8 mouse cellular contexts compared by ENCODE assay signal in the genomic region with DNA sequence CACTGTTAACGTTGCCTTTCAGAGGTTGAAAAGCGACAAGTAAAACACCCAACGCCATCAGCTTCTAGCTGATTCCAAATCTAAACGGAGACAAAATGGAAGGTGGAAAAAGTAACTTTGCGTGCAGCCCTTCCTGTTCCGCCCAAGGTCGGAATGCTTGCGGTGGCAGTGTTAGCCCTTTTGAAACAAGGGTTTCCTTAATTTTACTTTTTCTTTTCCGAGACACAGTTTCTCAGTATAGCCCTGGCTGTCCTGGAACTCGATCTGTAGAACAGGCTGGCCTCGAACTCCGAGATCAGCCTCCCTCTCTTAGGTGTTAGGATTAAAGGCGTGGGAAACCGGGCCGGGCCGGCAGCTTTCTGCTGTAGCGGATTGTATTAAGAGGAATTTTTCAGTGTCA. TPM values are rescaled to one million over a fixed set of nuclear protein-coding genes. Genes with fewer than 3 reads are reported as not detected.
DNase-seq lines count a peak whose midpoint lies in the region; ATAC-seq and TF ChIP-seq lines count a peak whose summit lies in the region.

No protein-coding gene starts in this region.

- peak overlapping the region; percentile 90 for H3K27ac ChIP-seq in liver, embryonic 12.5 days
- H3K27ac ChIP-seq in neural tube, embryonic 14.5 days (ENCODE audit: low read depth, low read length) = peak overlapping the region; percentile 91

- H3K4me3 ChIP-seq in lung, adult 2 months (replicated peaks; ENCODE audit: extremely low read depth, low read depth, low read length) = peak overlapping the region; percentile 82
- H3K4me3 ChIP-seq in liver, embryonic 12.5 days = peak overlapping the region; percentile 85
- H3K4me3 ChIP-seq in neural tube, embryonic 14.5 days (ENCODE audit: low read depth, low read length) = peak overlapping the region; percentile 78

- H3K36me3 ChIP-seq in liver, embryonic 12.5 days = peaks cover 5% of the 10 kb centered on the region
- no peaks in the 10 kb centered on the region for H3K36me3 ChIP-seq in neural tube, embryonic 14.5 days (ENCODE audit: control insufficient read depth, insufficient read depth, low read length)

- peak; percentile 40 for DNase-seq in lung, adult 2 months
- DNase-seq in lung, postnatal 4 days = no peak
- peak; percentile 45 for DNase-seq in adrenal gland, postnatal 14 days
- DNase-seq in kidney, adult 11 months = peak; percentile 41
- no peak for DNase-seq in urinary bladder, adult 2 months (ENCODE audit: low spot score)

- H3K4me1 ChIP-seq in lung, adult 2 months (ENCODE audit: control insufficient read depth, insufficient read depth, low read length) = no peaks in the 10 kb centered on the region; the same call in 1 of the 2 replicates
- H3K4me1 ChIP-seq in liver, embryonic 12.5 days = peaks cover 21% of the 10 kb centered on the region
- H3K4me1 ChIP-seq in neural tube, embryonic 14.5 days (ENCODE audit: control insufficient read depth, insufficient read depth, low read length) = peaks cover 11% of the 10 kb centered on the region; the same call in 1 of the 2 replicates

- no peak for TF ChIP-seq CTCF in lung, adult 2 months (IDR thresholded peaks at IDR 0.05; ENCODE audit: insufficient read depth, low read length)

- peak; percentile 64 for ATAC-seq in erythroid progenitor cell, adult 5-6 weeks (replicated peaks; ENCODE audit: low FRiP score, poor library complexity, severe bottlenecking)
- ATAC-seq in liver, embryonic 12.5 days = peak; percentile 38
- peak; percentile 26 for ATAC-seq in neural tube, embryonic 14.5 days (ENCODE audit: low read depth)

- peak overlapping the region; percentile 74 for H3K4me2 ChIP-seq in liver, embryonic 12.5 days
- peak overlapping the region; percentile 93 for H3K4me2 ChIP-seq in neural tube, embryonic 14.5 days (ENCODE audit: low read depth, low read length)

- no peaks in the 10 kb centered on the region for H3K9me3 ChIP-seq in liver, embryonic 12.5 days (replicated peaks)
- no peaks in the 10 kb centered on the region for H3K9me3 ChIP-seq in neural tube, embryonic 14.5 days (ENCODE audit: control insufficient read depth, low read length)

- WGBS in lung, adult 2 months = under 1% methylated on average over 17 of the region's 17 CpGs
- WGBS in liver, embryonic 12.5 days (ENCODE audit: insufficient replicate concordance) = 2% methylated on average over 17 of the region's 17 CpGs
- 1% methylated on average over 17 of the region's 17 CpGs for WGBS in neural tube, embryonic 14.5 days

- TF ChIP-seq POLR2A in lung, adult 2 months (IDR thresholded peaks at IDR 0.05; ENCODE audit: borderline replicate concordance, extremely low read depth, low read depth, low read length) = no peak

- peak overlapping the region; percentile 89 for H3K9ac ChIP-seq in liver, embryonic 12.5 days
- peak overlapping the region; percentile 86 for H3K9ac ChIP-seq in neural tube, embryonic 14.5 days (replicated peaks; ENCODE audit: low read depth, low read length)

- H3K27me3 ChIP-seq in liver, embryonic 12.5 days (replicated peaks) = no peaks in the 10 kb centered on the region
- H3K27me3 ChIP-seq in neural tube, embryonic 14.5 days (ENCODE audit: control insufficient read depth, insufficient read depth, low read length) = no peaks in the 10 kb centered on the region

RNA-seq across cellular contexts. Expression of gene C1d, which starts 0.5 kb away (rescaled TPM):
- 7.3 and 14.9 TPM in 2 replicates for polyA plus RNA-seq in lung, adult 2 months (2012; rRNA removed)
- 55.0 and 67.1 TPM in 2 replicates for total RNA-seq in adrenal gland, postnatal 14 days (2021)
- total RNA-seq in erythroid progenitor cell, adult 5-6 weeks (2015; ENCODE audit: low replicate concordance) = 18.9 and 25.2 TPM in 2 replicates
- 21.1 and 44.2 TPM in 2 replicates for total RNA-seq in erythroid progenitor cell, adult 5-6 weeks (2017; ENCODE audit: low replicate concordance)
- polyA plus RNA-seq in liver, embryonic 12.5 days (2016; fragmentation: Nextera tagmentation; extraction: Ambion mirVana) = 56.5 and 56.6 TPM in 2 replicates
- polyA plus RNA-seq in neural tube, embryonic 14.5 days (2014; fragmentation: Nextera tagmentation; extraction: Ambion mirVana) = 154 and 178 TPM in 2 replicates
- polyA plus RNA-seq in urinary bladder, adult 2 months (2012; rRNA removed) = 46.4 and 49.6 TPM in 2 replicates

RNA-seq across cellular contexts. Expression of gene Pno1, which starts 46.5 kb away (rescaled TPM):
- 2.7 and 3.2 TPM in 2 replicates for polyA plus RNA-seq in lung, adult 2 months (2012; rRNA removed)
- 40.9 and 46.4 TPM in 2 replicates for total RNA-seq in adrenal gland, postnatal 14 days (2021)
- 9.2 and 11.5 TPM in 2 replicates for total RNA-seq in erythroid progenitor cell, adult 5-6 weeks (2015; ENCODE audit: low replicate concordance)
- total RNA-seq in erythroid progenitor cell, adult 5-6 weeks (2017; ENCODE audit: low replicate concordance) = 6.4 and 9.6 TPM in 2 replicates
- 78.7 and 81.2 TPM in 2 replicates for polyA plus RNA-seq in liver, embryonic 12.5 days (2016; fragmentation: Nextera tagmentation; extraction: Ambion mirVana)
- 52.6 and 56.1 TPM in 2 replicates for polyA plus RNA-seq in neural tube, embryonic 14.5 days (2014; fragmentation: Nextera tagmentation; extraction: Ambion mirVana)
- polyA plus RNA-seq in urinary bladder, adult 2 months (2012; rRNA removed) = 17.2 and 17.8 TPM in 2 replicates

Comparison
In these comparisons a context has a peak if more than half of its experiments do, and no peak if none do; other contexts are left out.
1. DNase-seq: peak in lung, adult 2 months (single experiment), adrenal gland, postnatal 14 days (single experiment) and kidney, adult 11 months (single experiment); none in lung, postnatal 4 days (0 of 2) and urinary bladder, adult 2 months (single experiment).
2. Peak in every context shown above with its lines, with median percentiles within 50 percentile points of each other: H3K4me3 ChIP-seq and ATAC-seq.